Mouse (Mus musculus): ENCODE results near the gene Gna13. TPM values are rescaled to one million over a fixed set of nuclear protein-coding genes. Genes with fewer than 3 reads are reported as not detected.
A peak's percentile ranks its signal among the peaks of the same experiment; 100 is the strongest.
"Not testable (repeated sequence)": the region's sequence is repeated elsewhere in the genome, so short reads cannot be mapped to it uniquely, and the experiment has no call there.

Gna13 gene
- polyA plus RNA-seq, 1 experiment from 2014 or later, result 20.7 TPM

DNA sequence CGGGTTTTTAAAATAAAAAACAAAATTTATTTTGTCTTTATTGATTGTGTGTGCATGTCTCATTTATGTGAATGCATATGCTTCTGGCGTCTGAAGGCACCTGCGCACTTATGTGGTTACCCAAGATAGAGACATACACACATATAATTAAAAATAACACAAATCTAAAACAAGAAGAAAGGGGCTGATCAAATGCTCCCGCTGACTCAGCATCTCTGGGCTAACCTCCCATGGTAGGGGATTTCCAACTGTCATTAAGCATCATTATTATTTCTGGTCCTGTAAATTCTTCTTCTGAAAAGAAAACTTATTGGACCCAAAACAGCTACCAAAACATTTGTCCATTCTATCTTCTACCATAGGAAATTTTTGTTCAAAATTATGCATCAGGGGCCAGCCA is 27.9 kb upstream of the Gna13 start:
- H3K4me1 ChIP-seq, result peaks cover 8% of the 10 kb centered on the region
- no peaks in the 10 kb centered on the region for H3K9me3 ChIP-seq
- no peak overlapping the region for H3K4me2 ChIP-seq
- 89% methylated on average over 4 of the region's 4 CpGs for WGBS
- H3K36me3 ChIP-seq (replicated peaks), result no peaks in the 10 kb centered on the region
- ATAC-seq (ENCODE audit: low FRiP score), result no peak
- H3K9ac ChIP-seq, result no peak overlapping the region
- no peak overlapping the region for H3K27ac ChIP-seq
- no peaks in the 10 kb centered on the region; the same call in 1 of the 2 replicates for H3K27me3 ChIP-seq
- H3K4me3 ChIP-seq (replicated peaks), result no peak overlapping the region

DNA sequence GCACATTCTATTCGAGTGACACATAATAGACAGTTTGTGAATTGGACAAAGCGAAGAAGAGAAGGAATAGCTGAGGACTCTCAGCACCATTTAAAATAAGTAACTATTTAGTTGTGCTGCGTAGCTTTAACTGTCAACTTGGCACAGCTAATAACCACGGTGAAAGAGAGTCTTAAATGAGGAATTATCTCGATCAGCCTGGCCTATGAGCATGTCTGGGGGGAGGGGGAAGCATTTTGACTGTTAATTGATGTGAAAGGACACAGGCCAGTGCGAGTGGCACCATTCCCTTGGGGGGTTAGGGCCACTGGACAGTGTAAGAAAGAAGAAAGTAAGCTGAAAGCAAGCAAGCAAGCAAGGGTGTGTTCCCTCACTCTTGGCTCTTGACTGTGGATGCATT is 26.7 kb upstream of the Gna13 start:
- H3K27ac ChIP-seq, result no peak overlapping the region
- H3K4me2 ChIP-seq, result no peak overlapping the region
- WGBS, result 55% methylated on average over 6 of the region's 6 CpGs
- ATAC-seq (ENCODE audit: low FRiP score), result no peak
- H3K36me3 ChIP-seq (replicated peaks), result no peaks in the 10 kb centered on the region
- H3K4me1 ChIP-seq, result peaks cover 8% of the 10 kb centered on the region
- no peaks in the 10 kb centered on the region for H3K9me3 ChIP-seq
- no peaks in the 10 kb centered on the region; the same call in 1 of the 2 replicates for H3K27me3 ChIP-seq
- H3K4me3 ChIP-seq (replicated peaks), result no peak overlapping the region
- no peak overlapping the region for H3K9ac ChIP-seq

DNA sequence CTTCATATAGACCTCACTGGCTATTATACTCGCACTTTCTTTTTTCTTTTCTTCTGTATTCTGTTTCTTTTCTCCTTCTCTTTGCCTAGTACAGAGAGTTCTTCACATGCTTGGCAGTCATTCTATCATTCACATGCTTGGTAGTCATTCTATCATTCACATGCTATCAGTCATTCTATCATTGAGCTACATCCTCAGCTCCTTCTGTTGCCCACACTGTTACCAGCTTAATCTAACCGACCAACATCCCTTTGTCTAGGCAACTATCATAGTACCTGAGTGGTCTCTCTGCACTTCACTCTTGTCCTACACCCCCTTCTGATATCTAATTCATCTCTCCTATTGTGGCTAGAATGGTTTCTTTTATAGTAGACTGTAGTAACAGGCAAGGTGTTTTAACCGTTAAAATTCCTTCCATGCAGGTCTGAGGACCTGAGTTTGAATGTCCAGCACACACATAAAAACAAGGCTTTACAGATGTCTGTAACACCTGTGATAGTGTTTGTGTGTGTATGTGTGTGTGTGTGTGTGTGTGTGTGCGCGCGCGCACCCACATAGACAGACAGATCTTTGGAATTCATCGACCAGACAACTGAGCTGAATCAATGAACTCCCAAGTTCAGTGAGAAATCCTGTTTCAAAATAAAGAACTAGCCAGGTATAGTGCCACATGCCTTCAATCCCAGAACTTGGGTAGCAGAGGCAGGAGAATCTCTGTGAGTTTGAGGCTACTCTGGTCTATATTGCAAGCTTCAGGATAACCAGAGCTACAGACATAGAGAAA is 23.3 kb upstream of the Gna13 start:
- Histone ChIP-seq H3K4me1 (no peaks in the 10 kb centered on the region), H3K27me3 (no peaks in the 10 kb centered on the region), H3K4me2 (no peak overlapping the region), H3K9me3 (no peaks in the 10 kb centered on the region), H3K27ac (no peak overlapping the region), H3K36me3 (replicated peaks) (no peaks in the 10 kb centered on the region), H3K4me3 (replicated peaks) (no peak overlapping the region), H3K9ac (no peak overlapping the region)
- 97% methylated on average over 8 of the region's 8 CpGs for WGBS
- ATAC-seq (ENCODE audit: low FRiP score), result no peak

DNA sequence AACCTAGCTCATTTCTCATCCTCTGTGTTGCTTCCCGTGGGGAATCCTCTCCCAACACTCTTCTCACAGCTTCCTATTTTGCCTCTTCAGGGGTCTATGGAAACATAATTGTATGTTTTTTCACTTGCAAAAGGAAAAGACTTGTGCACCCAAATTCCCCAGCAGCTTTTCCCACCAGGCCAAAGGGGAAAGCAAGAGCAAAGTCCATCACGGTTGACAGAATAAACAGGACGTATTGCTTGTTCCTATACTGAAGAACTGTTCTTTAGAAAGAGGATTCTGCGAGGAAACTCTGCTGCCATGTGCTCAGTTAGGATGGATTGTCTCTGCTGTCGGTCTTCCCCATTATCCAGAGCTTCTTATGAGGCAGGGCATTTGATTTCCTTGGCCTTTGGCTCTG is 22.1 kb upstream of the Gna13 start:
- Histone ChIP-seq H3K4me3 (replicated peaks) (no peak overlapping the region), H3K36me3 (replicated peaks) (no peaks in the 10 kb centered on the region), H3K27ac (no peak overlapping the region), H3K9me3 (no peaks in the 10 kb centered on the region), H3K4me2 (no peak overlapping the region), H3K27me3 (no peaks in the 10 kb centered on the region), H3K4me1 (no peaks in the 10 kb centered on the region), H3K9ac (no peak overlapping the region)
- ATAC-seq (ENCODE audit: low FRiP score), result no peak
- 83% methylated on average over 5 of the region's 5 CpGs for WGBS

DNA sequence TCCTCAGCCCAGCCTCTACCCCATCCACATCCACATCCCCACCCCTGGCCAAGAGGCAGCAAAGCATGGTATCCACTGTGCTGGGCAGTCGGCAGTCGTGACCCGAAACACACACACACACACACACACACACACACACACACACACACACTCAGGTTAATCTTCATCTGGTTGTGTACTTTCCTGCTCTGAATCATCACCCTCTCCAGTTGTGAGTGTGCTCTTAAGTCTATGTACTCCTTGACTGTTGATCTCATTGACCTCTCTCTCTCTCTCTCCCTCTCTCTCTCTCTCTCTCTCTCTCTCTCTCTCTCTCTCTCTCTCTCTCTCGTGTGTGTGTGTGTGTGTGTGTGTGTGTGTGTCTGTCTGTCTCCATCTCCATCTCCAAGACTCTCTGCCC is 20.0 kb upstream of the Gna13 start:
- ATAC-seq (ENCODE audit: low FRiP score); H3K9me3 ChIP-seq; H3K36me3 ChIP-seq (replicated peaks); H3K9ac ChIP-seq; H3K27ac ChIP-seq; H3K4me2 ChIP-seq; H3K27me3 ChIP-seq; H3K4me3 ChIP-seq (replicated peaks): not testable (repeated sequence)
- 97% methylated on average over 3 of the region's 4 CpGs for WGBS
- H3K4me1 ChIP-seq, result peaks cover 13% of the 10 kb centered on the region

DNA sequence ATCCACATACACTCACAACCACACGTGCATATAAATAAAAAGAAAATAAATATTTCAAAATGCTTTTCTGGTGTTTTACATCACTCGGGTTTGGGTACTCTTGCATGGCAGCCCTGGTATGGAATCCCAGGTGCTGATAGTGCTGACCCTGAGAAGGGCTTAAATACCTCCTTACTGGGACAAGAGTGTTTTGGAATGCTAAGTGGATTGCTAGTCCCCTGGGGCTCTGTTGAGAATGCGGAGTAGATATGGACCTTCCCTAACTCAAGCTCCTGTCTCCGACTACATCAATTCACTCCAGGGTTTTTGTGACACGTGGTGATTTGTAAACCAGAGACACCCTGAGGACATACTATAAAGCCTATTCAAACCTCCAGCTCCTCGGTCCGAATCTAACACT is 19.1 kb upstream of the Gna13 start:
- peaks cover 15% of the 10 kb centered on the region for H3K4me1 ChIP-seq
- WGBS, result 30% methylated on average over 7 of the region's 7 CpGs
- no peak overlapping the region for H3K4me3 ChIP-seq (replicated peaks)
- H3K27ac ChIP-seq, result no peak overlapping the region
- H3K4me2 ChIP-seq, result no peak overlapping the region
- no peaks in the 10 kb centered on the region for H3K27me3 ChIP-seq
- ATAC-seq (ENCODE audit: low FRiP score), result no peak
- H3K9me3 ChIP-seq, result no peaks in the 10 kb centered on the region
- no peak overlapping the region for H3K9ac ChIP-seq
- H3K36me3 ChIP-seq (replicated peaks), result no peaks in the 10 kb centered on the region

DNA sequence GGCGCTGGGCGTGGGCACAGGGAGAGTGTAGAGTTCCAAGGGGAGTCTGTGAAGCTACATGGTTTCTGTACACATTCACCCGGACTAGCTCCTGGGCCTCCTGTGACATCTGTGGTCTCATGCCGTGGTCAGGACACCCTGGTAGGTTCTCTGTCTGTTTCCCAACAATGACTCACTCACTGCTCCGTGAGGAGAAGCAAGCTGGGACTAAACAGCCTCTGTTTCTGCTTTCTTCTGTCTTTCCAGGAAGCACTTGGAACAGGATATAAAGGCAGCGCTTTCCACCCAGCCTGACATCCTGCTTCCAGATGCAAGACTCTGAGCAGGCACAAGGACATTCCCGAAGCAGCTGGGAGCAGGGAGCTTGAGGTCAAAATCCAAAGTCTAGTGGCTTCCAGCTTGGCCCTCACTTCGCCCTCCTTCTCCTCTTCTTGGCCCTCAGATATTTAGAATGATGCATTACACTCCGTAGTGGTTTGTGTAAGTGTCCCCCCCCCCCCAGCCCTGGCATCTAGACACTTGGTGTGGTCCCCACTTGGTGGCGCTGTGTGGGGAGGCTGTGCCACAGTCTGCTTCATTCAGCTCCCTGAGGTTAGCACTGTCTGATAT is 18.5 kb upstream of the Gna13 start:
- Histone ChIP-seq H3K9me3 (no peaks in the 10 kb centered on the region), H3K4me3 (replicated peaks) (no peak overlapping the region), H3K27me3 (no peaks in the 10 kb centered on the region), H3K4me2 (no peak overlapping the region), H3K9ac (no peak overlapping the region), H3K27ac (no peak overlapping the region), H3K36me3 (replicated peaks) (no peaks in the 10 kb centered on the region), H3K4me1 (peaks cover 15% of the 10 kb centered on the region)
- WGBS, result 31% methylated on average over 10 of the region's 10 CpGs
- ATAC-seq (ENCODE audit: low FRiP score), result no peak

DNA sequence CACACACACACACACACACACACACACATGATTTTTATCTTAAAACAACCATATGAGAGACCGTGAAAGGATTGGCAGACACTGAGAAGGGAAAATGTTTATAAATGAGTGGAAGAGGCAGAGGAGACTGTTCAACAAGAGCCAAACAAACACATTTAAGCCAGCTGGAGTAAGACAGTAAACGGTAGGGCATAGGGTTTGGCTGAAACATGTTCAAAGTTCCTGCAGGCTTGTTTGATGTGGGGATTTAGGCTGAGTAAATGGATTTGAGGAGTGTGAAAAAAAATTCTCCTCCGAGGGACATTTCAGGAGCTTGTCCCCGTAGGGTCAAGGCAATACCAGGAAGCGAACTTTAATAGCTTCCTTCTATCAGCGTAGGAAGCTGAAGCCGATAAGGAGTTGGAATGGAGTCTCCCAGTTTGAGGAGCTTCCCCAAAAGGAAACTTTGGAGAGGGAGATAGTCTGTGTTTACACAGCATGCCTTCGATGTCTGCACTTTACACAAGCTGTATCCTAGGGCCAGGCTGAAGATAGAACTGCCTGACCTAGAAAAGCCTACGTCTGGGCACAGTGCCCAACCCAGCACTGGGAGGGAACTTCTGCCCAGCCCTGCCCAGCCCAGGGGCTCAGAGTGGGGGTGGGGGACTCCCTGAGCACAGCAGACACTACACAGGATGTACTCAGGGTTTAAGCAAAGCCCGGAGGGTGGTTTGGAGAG is 15.2 kb upstream of the Gna13 start:
- Histone ChIP-seq H3K27ac (no peak overlapping the region), H3K4me1 (peaks cover 15% of the 10 kb centered on the region), H3K4me3 (replicated peaks) (no peak overlapping the region), H3K36me3 (replicated peaks) (no peaks in the 10 kb centered on the region), H3K9me3 (no peaks in the 10 kb centered on the region), H3K27me3 (no peaks in the 10 kb centered on the region), H3K9ac (no peak overlapping the region), H3K4me2 (no peak overlapping the region)
- ATAC-seq (ENCODE audit: low FRiP score), result peak; percentile 64; the same call in 1 of the 2 replicates
- WGBS, result 76% methylated on average over 10 of the region's 10 CpGs

DNA sequence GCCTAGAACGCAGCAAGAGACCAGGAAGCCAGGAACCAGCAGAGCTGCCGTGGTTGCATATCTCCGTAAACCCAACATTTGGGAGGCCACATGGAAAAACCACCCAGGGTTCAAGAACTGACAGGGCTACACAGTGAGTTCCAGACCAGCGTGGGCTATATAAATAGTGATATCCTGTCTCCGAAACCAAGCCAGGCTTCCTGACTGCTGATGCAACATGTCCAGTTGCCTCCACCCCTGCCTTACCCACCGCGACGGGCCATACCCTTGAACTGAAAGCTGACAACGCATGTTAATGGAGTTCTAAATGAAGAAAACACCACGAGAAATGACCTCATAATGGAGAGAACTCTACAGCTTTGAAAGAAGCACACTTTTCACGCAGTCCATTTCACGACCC is 14.2 kb upstream of the Gna13 start:
- Histone ChIP-seq H3K9ac (no peak overlapping the region), H3K4me1 (peaks cover 15% of the 10 kb centered on the region), H3K4me2 (no peak overlapping the region), H3K27ac (no peak overlapping the region), H3K9me3 (no peaks in the 10 kb centered on the region), H3K36me3 (replicated peaks) (no peaks in the 10 kb centered on the region), H3K4me3 (replicated peaks) (no peak overlapping the region), H3K27me3 (no peaks in the 10 kb centered on the region)
- WGBS, result 71% methylated on average over 12 of the region's 12 CpGs
- ATAC-seq (ENCODE audit: low FRiP score), result no peak

DNA sequence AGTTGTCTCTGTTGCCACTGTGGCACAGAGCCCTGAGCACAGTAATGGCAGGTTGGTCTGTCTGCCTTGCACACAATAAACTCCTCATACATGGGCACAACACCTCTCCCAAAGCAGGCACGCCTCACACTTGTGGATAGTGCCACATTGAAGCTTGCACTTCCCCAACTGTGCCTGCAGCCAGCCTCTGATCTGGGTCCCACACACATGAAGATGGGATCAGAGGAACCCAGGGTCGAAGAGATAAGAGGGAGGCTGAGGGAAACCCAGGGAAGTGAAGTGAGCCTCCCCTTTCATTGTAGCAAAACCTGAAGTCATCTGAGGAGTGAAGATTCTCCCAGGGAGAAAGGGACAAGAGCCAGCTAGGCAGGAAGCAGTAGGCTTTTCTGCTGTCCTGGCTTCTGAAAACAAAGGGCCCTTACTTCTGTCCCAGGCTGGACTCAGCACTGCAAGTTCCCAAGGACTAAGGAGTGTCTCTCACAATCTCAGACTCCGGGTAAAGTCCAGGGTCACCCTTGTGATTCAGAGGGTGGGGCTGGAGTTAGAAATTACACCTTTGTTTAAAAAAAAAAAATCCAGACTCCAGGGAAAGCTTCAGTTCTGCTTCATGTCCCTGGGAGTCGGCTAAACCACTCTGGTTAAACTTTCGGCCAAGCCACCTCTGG is 12.8 kb upstream of the Gna13 start:
- no peaks in the 10 kb centered on the region for H3K27me3 ChIP-seq
- H3K27ac ChIP-seq, result no peak overlapping the region
- ATAC-seq (ENCODE audit: low FRiP score), result no peak
- WGBS, result 70% methylated on average over 5 of the region's 5 CpGs
- H3K9me3 ChIP-seq, result no peaks in the 10 kb centered on the region
- peaks cover 15% of the 10 kb centered on the region for H3K4me1 ChIP-seq
- no peaks in the 10 kb centered on the region for H3K36me3 ChIP-seq (replicated peaks)
- H3K4me3 ChIP-seq (replicated peaks), result no peak overlapping the region
- no peak overlapping the region for H3K9ac ChIP-seq
- H3K4me2 ChIP-seq, result no peak overlapping the region

DNA sequence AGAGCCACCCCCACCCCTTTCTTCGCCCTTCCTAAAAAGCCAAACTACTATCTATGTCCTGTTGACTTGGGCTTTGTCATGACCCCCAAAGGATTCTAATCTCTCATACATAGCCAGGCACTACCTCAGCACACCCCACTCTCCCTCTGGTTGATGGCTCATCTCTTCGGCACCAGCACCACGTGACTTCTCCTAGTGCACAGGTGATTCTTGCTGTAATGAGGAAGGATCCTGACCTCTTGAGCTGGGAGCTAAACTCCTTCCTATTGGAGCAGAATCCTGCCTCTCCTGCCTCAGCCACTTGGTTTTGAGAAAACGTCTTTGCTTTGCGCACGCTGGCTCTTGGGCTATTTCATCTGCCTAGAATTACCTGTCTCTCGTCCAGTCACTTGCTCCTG is 12.3 kb upstream of the Gna13 start:
- 85% methylated on average over 7 of the region's 7 CpGs for WGBS
- Histone ChIP-seq H3K27ac (no peak overlapping the region), H3K36me3 (replicated peaks) (no peaks in the 10 kb centered on the region), H3K27me3 (no peaks in the 10 kb centered on the region), H3K4me3 (replicated peaks) (no peak overlapping the region), H3K4me2 (no peak overlapping the region), H3K4me1 (peaks cover 15% of the 10 kb centered on the region), H3K9me3 (no peaks in the 10 kb centered on the region), H3K9ac (no peak overlapping the region)
- no peak for ATAC-seq (ENCODE audit: low FRiP score)

DNA sequence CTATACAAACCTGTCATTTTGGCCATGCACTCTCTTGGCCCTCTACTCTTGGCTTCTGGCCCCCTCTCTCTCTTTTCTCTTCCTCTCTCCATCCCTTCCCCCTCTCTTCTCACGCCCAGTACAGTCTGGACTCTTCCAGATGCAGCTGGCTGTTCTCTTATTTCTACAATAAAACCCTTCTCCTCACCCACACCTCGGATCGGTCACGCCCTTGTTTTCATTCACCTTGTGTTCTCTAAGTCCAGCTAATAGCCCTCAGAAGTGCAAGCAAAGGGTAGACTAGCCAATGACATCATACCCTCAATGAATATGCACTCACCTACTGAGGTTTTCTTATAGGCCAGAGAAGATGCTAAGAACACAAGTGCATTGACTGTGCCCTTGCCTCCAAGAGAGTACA is 11.1 kb upstream of the Gna13 start:
- Histone ChIP-seq H3K4me1 (peaks cover 14% of the 10 kb centered on the region), H3K4me2 (no peak overlapping the region), H3K9ac (no peak overlapping the region), H3K36me3 (replicated peaks) (no peaks in the 10 kb centered on the region), H3K4me3 (replicated peaks) (no peak overlapping the region), H3K27ac (no peak overlapping the region), H3K9me3 (no peaks in the 10 kb centered on the region), H3K27me3 (no peaks in the 10 kb centered on the region)
- WGBS, result 84% methylated on average over 4 of the region's 4 CpGs
- ATAC-seq (ENCODE audit: low FRiP score), result no peak
